Mouse (Mus musculus): ENCODE data around the gene Syn2. TPM values are rescaled to one million over a fixed set of nuclear protein-coding genes. Genes with fewer than 3 reads are reported as not detected.

Syn2 gene
- polyA plus RNA-seq (2014; fragmentation: Nextera tagmentation; extraction: Ambion mirVana) = 0.44 and 0.99 TPM in 2 replicates

DNA sequence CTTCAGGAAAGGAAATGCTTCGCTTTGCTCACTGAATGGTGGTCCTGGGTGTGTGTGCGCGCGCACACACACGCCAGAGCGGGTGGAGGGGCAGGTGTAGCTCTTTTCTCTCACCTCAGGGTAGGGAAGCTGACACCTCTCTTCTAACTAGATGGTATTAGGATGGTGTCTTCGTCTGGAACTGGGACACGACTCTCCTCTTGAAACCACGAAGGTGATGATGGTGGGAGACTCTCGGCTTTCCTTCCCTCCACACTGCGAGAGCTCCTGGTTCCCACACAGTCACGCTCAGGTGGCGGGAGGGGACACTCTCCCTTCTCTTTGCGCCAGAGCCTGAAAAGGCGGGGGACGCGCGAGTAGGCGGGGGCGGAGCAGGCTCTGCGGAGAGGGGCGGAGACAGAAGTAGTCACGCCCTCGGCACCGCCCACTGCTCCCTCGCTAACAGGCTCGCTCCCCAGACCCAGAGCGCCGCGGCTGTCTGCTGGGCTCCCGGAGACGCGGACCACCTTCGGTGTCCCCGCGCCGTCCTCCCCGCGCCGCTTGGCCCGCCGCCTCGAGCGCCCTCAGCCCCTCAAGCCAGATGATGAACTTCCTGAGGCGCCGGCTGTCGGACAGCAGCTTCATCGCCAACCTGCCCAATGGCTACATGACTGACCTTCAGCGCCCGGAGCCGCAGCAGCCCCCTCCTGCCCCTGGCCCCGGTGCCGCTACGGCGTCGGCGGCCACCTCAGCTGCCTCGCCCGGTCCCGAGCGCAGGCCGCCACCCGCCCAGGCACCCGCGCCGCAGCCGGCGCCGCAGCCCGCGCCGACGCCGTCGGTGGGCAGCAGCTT, at the start of gene Syn2:
TSS of gene Syn2 (plus strand) at position 402 of the 831 bp plus-strand sequence.
- H3K9ac ChIP-seq (ENCODE audit: low read length) = peak within 1 kb of the TSS; percentile 47
- H3K27me3 ChIP-seq (ENCODE audit: control insufficient read depth, insufficient read depth, low read length) = peaks cover 16% of the 10 kb centered on the region
- under 1% methylated on average over 58 of the region's 75 CpGs for WGBS
- H3K27ac ChIP-seq (replicated peaks; ENCODE audit: low read depth, low read length) = no peak within 1 kb of the TSS
- H3K4me2 ChIP-seq (ENCODE audit: low read depth, severe bottlenecking) = peak within 1 kb of the TSS; percentile 89
- peak within 1 kb of the TSS; percentile 55 for H3K4me3 ChIP-seq (ENCODE audit: low read depth, low read length)
- DNase-seq (ENCODE audit: low spot score) (peak; percentile 89), ATAC-seq (ENCODE audit: insufficient number of reproducible peaks, low FRiP score, low TSS enrichment, low read depth) (peak; percentile 89)
- no peaks in the 10 kb centered on the region for H3K4me1 ChIP-seq (ENCODE audit: control insufficient read depth, insufficient read depth, low read length)
- H3K36me3 ChIP-seq (ENCODE audit: control insufficient read depth, insufficient read depth, low read length) = no peaks in the 10 kb centered on the region
- no peaks in the 10 kb centered on the region for H3K9me3 ChIP-seq (ENCODE audit: control insufficient read depth, low read length)

- no peaks in the 10 kb centered on the region for H3K36me3 ChIP-seq (ENCODE audit: control insufficient read depth, insufficient read depth, low read length)
- no peak overlapping the region for H3K27ac ChIP-seq (replicated peaks; ENCODE audit: low read depth, low read length)
- no peaks in the 10 kb centered on the region for H3K4me1 ChIP-seq (ENCODE audit: control insufficient read depth, insufficient read depth, low read length)
- WGBS = 57% methylated on average over 9 of the region's 9 CpGs
- no peaks in the 10 kb centered on the region for H3K9me3 ChIP-seq (ENCODE audit: control insufficient read depth, low read length)
- no peak for DNase-seq (ENCODE audit: low spot score)
- no peak overlapping the region for H3K9ac ChIP-seq (ENCODE audit: low read length)
- ATAC-seq (ENCODE audit: insufficient number of reproducible peaks, low FRiP score, low TSS enrichment, low read depth) = no peak
- H3K4me3 ChIP-seq (ENCODE audit: low read depth, low read length) = no peak overlapping the region
- H3K27me3 ChIP-seq (ENCODE audit: control insufficient read depth, insufficient read depth, low read length) = no peaks in the 10 kb centered on the region
- H3K4me2 ChIP-seq (ENCODE audit: low read depth, severe bottlenecking) = no peak overlapping the region
Observed at GRCm38 (mm10) chr6:115085274-115085841, 49.3 kb upstream of the Syn2 start.

GRCm38 (mm10) chr6:115088314-115089106, 46.2 kb upstream of the Syn2 start:
- Histone ChIP-seq H3K9me3 (ENCODE audit: control insufficient read depth, low read length) (no peaks in the 10 kb centered on the region), H3K4me2 (ENCODE audit: low read depth, severe bottlenecking) (no peak overlapping the region), H3K27me3 (ENCODE audit: control insufficient read depth, insufficient read depth, low read length) (no peaks in the 10 kb centered on the region), H3K4me1 (ENCODE audit: control insufficient read depth, insufficient read depth, low read length) (no peaks in the 10 kb centered on the region), H3K27ac (replicated peaks; ENCODE audit: low read depth, low read length) (no peak overlapping the region), H3K9ac (ENCODE audit: low read length) (no peak overlapping the region), H3K36me3 (ENCODE audit: control insufficient read depth, insufficient read depth, low read length) (no peaks in the 10 kb centered on the region), H3K4me3 (ENCODE audit: low read depth, low read length) (no peak overlapping the region)
- 66% methylated on average over 7 of the region's 7 CpGs for WGBS
- ATAC-seq (ENCODE audit: insufficient number of reproducible peaks, low FRiP score, low TSS enrichment, low read depth) (no peak), DNase-seq (ENCODE audit: low spot score) (no peak)

GRCm38 (mm10) chr6:115091737-115092136, 43.0 kb upstream of the Syn2 start:
- Histone ChIP-seq H3K4me3 (ENCODE audit: low read depth, low read length) (no peak overlapping the region), H3K27ac (replicated peaks; ENCODE audit: low read depth, low read length) (no peak overlapping the region), H3K27me3 (ENCODE audit: control insufficient read depth, insufficient read depth, low read length) (no peaks in the 10 kb centered on the region), H3K36me3 (ENCODE audit: control insufficient read depth, insufficient read depth, low read length) (no peaks in the 10 kb centered on the region), H3K4me1 (ENCODE audit: control insufficient read depth, insufficient read depth, low read length) (no peaks in the 10 kb centered on the region), H3K4me2 (ENCODE audit: low read depth, severe bottlenecking) (no peak overlapping the region), H3K9ac (ENCODE audit: low read length) (no peak overlapping the region), H3K9me3 (ENCODE audit: control insufficient read depth, low read length) (no peaks in the 10 kb centered on the region)
- ATAC-seq (ENCODE audit: insufficient number of reproducible peaks, low FRiP score, low TSS enrichment, low read depth) = no peak
- WGBS = 74% methylated on average over 1 of the region's 1 CpGs
- DNase-seq (ENCODE audit: low spot score) = no peak

GRCm38 (mm10) chr6:115102542-115102941, 32.2 kb upstream of the Syn2 start:
- Histone ChIP-seq H3K4me3 (ENCODE audit: low read depth, low read length) (no peak overlapping the region), H3K27ac (replicated peaks; ENCODE audit: low read depth, low read length) (no peak overlapping the region), H3K36me3 (ENCODE audit: control insufficient read depth, insufficient read depth, low read length) (no peaks in the 10 kb centered on the region), H3K9me3 (ENCODE audit: control insufficient read depth, low read length) (no peaks in the 10 kb centered on the region), H3K4me2 (ENCODE audit: low read depth, severe bottlenecking) (no peak overlapping the region), H3K27me3 (ENCODE audit: control insufficient read depth, insufficient read depth, low read length) (no peaks in the 10 kb centered on the region), H3K4me1 (ENCODE audit: control insufficient read depth, insufficient read depth, low read length) (no peaks in the 10 kb centered on the region), H3K9ac (ENCODE audit: low read length) (no peak overlapping the region)
- 69% methylated on average over 4 of the region's 4 CpGs for WGBS
- no peak for DNase-seq (ENCODE audit: low spot score)
- ATAC-seq (ENCODE audit: insufficient number of reproducible peaks, low FRiP score, low TSS enrichment, low read depth) = no peak

- H3K36me3 ChIP-seq (ENCODE audit: control insufficient read depth, insufficient read depth, low read length) = no peaks in the 10 kb centered on the region
- 84% methylated on average over 1 of the region's 1 CpGs for WGBS
Observed at GRCm38 (mm10) chr6:115111426-115111825, 23.3 kb upstream of the Syn2 start.

DNA sequence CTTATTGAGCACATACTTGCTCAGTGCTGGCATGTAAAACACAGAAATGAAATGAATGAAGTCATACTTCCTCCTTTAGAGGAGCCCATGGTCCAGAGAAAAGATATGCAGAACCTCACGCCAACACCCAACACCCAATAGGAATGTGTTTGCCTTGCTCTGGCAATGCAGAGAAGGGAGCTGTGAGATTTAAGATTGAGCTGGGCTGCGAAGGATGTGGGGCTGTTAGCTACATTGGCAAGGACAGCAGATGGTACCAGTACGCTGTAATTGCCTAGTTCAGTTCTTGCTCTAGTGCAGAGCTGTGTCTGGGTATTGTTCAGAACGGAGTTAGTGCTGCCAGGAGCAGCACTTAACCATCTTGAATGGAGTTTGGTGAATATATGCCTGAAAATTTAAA, 12.5 kb upstream of the Syn2 start:
- DNase-seq (ENCODE audit: low spot score) (no peak), ATAC-seq (ENCODE audit: insufficient number of reproducible peaks, low FRiP score, low TSS enrichment, low read depth) (no peak)
- Histone ChIP-seq H3K9ac (ENCODE audit: low read length) (no peak overlapping the region), H3K4me2 (ENCODE audit: low read depth, severe bottlenecking) (no peak overlapping the region), H3K27me3 (ENCODE audit: control insufficient read depth, insufficient read depth, low read length) (no peaks in the 10 kb centered on the region), H3K4me3 (ENCODE audit: low read depth, low read length) (no peak overlapping the region), H3K4me1 (ENCODE audit: control insufficient read depth, insufficient read depth, low read length) (no peaks in the 10 kb centered on the region), H3K27ac (replicated peaks; ENCODE audit: low read depth, low read length) (no peak overlapping the region), H3K36me3 (ENCODE audit: control insufficient read depth, insufficient read depth, low read length) (no peaks in the 10 kb centered on the region), H3K9me3 (ENCODE audit: control insufficient read depth, low read length) (no peaks in the 10 kb centered on the region)
- WGBS = 85% methylated on average over 4 of the region's 4 CpGs

More at GRCm38 (mm10) chr6:115111426-115111825, 23.3 kb upstream of the Syn2 start:
- Histone ChIP-seq H3K27me3 (ENCODE audit: control insufficient read depth, insufficient read depth, low read length) (no peaks in the 10 kb centered on the region), H3K4me3 (ENCODE audit: low read depth, low read length) (no peak overlapping the region), H3K27ac (replicated peaks; ENCODE audit: low read depth, low read length) (no peak overlapping the region), H3K9me3 (ENCODE audit: control insufficient read depth, low read length) (no peaks in the 10 kb centered on the region), H3K4me2 (ENCODE audit: low read depth, severe bottlenecking) (no peak overlapping the region), H3K4me1 (ENCODE audit: control insufficient read depth, insufficient read depth, low read length) (no peaks in the 10 kb centered on the region), H3K9ac (ENCODE audit: low read length) (no peak overlapping the region)
- ATAC-seq (ENCODE audit: insufficient number of reproducible peaks, low FRiP score, low TSS enrichment, low read depth) (no peak), DNase-seq (ENCODE audit: low spot score) (no peak)
